Mouse (Mus musculus) bone marrow, adult 2 months (tissue): Measurements from ENCODE around the gene Mrgprd.

ENCODE experiments used
- CTCF ChIP-seq: fragments of 200-500 bp; IDR thresholded peaks from 2 replicates; pipeline ENCODE4 v1.5.1; 2011; ENCODE audit warnings: low read length, control low read depth; ENCODE audit not compliant: control insufficient read depth, insufficient read depth
- POLR2A ChIP-seq: fragments of 200-500 bp; IDR thresholded peaks from 2 replicates; pipeline ENCODE4 v1.6.1; 2011; ENCODE audit warnings: low read depth, mild to moderate bottlenecking, control low read depth, low read length, borderline replicate concordance; ENCODE audit not compliant: control insufficient read depth

DNA sequence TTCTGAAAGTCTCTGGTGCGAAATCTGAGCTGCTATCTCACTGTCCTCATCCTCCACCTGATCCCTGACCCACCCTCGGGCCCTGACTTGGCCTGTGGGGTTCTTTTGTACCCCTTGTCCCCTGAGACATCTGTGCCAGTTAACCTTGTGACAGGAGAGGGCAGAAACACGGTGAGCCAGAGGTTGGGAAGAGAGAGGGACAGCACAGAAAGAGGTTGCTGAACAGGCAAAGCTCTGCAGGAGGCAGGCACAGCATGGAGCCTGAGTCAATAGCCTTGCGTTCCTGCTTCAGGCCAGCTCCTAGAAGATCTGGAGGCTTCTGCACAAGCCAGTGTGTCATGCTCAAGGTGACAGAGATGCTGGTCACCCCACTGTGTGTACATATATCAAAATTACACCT lies 9.0 kb downstream of the Mrgprd start:
- TF ChIP-seq POLR2A, result no peak
- no peak for TF ChIP-seq CTCF
